Mouse (Mus musculus) lung, adult 2 months (tissue): ENCODE measurements around the gene Aldh16a1. TPM values are rescaled to one million over a fixed set of nuclear protein-coding genes. Genes with fewer than 3 reads are reported as not detected.
A peak's percentile ranks its signal among the peaks of the same experiment; 100 is the strongest.

Experiments used
- DNase-seq: peaks from one replicate; pipeline ENCODE4 v3.0.0; 2022
- H3K4me1 ChIP-seq: fragments of 200-500 bp; 2 replicates; pipeline ENCODE4 v1.6.1; 2011; ENCODE audit warnings: low read length; ENCODE audit not compliant: control insufficient read depth, insufficient read depth
- H3K4me3 ChIP-seq: fragments of 200-500 bp; replicated peaks from 2 replicates; pipeline ENCODE3; 2011; ENCODE audit warnings: low read depth, mild to moderate bottlenecking, control low read depth, low read length; ENCODE audit errors: extremely low read depth
- CTCF ChIP-seq: fragments of 200-500 bp; IDR thresholded peaks from 2 replicates; pipeline ENCODE4 v1.5.1; 2011; ENCODE audit warnings: mild to moderate bottlenecking, low read length, control low read depth; ENCODE audit not compliant: insufficient read depth
- POLR2A ChIP-seq: fragments of 200-500 bp; IDR thresholded peaks from 2 replicates; pipeline ENCODE4 v1.6.1; 2011; ENCODE audit warnings: low read depth, mild to moderate bottlenecking, control low read depth, low read length, borderline replicate concordance; ENCODE audit errors: extremely low read depth
- WGBS: fragments of 180-500 bp; shearing (Covaris S2); methylation state at CpG from one replicate; pipeline ENCODE4 v1.1.7; 2018; 5-methylcytosine and 5-hydroxymethylcytosine counted together
- polyA plus RNA-seq: library from polyadenylated mRNA; depleted of rRNA; stranded (reverse); fragments of >200 nt; gene quantifications from 2 replicates; pipeline ENCODE4 v1.2.3, GENCODE M21; 2012

Gene Aldh16a1
- polyA plus RNA-seq, 1 experiment, result 58.5 TPM

DNA sequence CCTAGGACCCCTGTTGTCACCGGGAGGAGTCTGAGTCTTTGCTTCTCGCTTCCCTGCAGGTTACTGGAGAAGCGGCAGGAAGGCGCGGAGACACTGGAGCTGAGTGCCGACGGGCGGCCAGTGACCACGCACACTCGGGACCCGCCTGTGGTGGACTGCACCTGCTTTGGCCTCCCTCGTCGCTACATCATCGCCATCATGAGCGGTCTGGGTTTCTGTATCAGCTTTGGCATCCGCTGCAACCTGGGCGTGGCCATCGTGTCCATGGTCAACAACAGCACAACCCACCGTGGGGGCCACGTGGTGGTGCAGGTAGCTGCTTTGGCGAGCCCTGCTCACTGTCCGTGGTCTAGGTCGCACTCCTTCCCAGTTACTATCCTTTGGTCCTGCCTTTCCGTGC, 14.3 kb upstream of the Aldh16a1 start:
- WGBS, result 6% methylated on average over 24 of the region's 24 CpGs
- TF ChIP-seq POLR2A, result no peak
- no peak for TF ChIP-seq CTCF
- H3K4me3 ChIP-seq, result no peak overlapping the region
- DNase-seq, result no peak
- H3K4me1 ChIP-seq, result 0 out of 2 replicates have a peak, but pooled peaks cover 2% of the 10 kb centered on the region

- no peak for DNase-seq
- H3K4me1 ChIP-seq, result 0 out of 2 replicates have a peak, but pooled peaks cover 2% of the 10 kb centered on the region
- TF ChIP-seq POLR2A (no peak), CTCF (no peak)
- 8% methylated on average over 19 of the region's 19 CpGs for WGBS
- no peak overlapping the region for H3K4me3 ChIP-seq
These were observed 13.5 kb upstream of the Aldh16a1 start for GRCm38 (mm10) chr7:45167761-45168445.

DNA sequence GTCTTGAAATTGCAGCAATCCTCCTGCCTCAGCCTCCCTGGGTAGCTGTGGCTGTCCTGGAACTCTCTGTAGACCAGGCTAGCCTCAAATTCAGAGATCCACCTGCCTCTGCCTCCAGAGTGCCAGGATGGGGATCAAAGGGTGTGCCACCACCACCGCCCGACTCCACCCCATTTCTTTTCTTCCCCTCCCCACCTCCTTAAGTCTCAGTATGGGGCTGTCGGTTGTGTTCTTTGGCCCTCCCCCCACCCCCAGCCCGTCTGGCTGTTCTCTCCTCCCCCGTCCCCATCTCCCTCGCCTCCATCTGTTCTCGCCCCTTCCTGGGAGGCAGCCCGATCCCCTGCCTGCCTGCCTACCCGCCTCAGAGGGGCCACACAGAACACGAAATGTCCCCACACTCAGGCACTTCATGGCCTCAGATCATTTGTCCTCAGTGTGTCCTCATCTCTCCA, 12.6 kb upstream of the Aldh16a1 start:
- no peak for DNase-seq
- Histone ChIP-seq H3K4me1 (0 out of 2 replicates have a peak, but pooled peaks cover 2% of the 10 kb centered on the region), H3K4me3 (no peak overlapping the region)
- TF ChIP-seq POLR2A, result no peak
- TF ChIP-seq CTCF, result no peak
- 23% methylated on average over 10 of the region's 10 CpGs for WGBS

- no peak for DNase-seq
- WGBS, result 54% methylated on average over 11 of the region's 11 CpGs
- TF ChIP-seq CTCF (no peak), POLR2A (no peak)
- Histone ChIP-seq H3K4me3 (no peak overlapping the region), H3K4me1 (0 out of 2 replicates have a peak, but pooled peaks cover 2% of the 10 kb centered on the region)
These were observed 11.3 kb upstream of the Aldh16a1 start for GRCm38 (mm10) chr7:45165701-45166100.

- H3K4me3 ChIP-seq, result no peak overlapping the region
- no peak for TF ChIP-seq CTCF
- no peak for TF ChIP-seq POLR2A
- WGBS, result 57% methylated on average over 5 of the region's 5 CpGs
- H3K4me1 ChIP-seq, result 0 out of 2 replicates have a peak, but pooled peaks cover 2% of the 10 kb centered on the region
- no peak for DNase-seq
These were observed 10.4 kb upstream of the Aldh16a1 start for GRCm38 (mm10) chr7:45164833-45165232.

DNA sequence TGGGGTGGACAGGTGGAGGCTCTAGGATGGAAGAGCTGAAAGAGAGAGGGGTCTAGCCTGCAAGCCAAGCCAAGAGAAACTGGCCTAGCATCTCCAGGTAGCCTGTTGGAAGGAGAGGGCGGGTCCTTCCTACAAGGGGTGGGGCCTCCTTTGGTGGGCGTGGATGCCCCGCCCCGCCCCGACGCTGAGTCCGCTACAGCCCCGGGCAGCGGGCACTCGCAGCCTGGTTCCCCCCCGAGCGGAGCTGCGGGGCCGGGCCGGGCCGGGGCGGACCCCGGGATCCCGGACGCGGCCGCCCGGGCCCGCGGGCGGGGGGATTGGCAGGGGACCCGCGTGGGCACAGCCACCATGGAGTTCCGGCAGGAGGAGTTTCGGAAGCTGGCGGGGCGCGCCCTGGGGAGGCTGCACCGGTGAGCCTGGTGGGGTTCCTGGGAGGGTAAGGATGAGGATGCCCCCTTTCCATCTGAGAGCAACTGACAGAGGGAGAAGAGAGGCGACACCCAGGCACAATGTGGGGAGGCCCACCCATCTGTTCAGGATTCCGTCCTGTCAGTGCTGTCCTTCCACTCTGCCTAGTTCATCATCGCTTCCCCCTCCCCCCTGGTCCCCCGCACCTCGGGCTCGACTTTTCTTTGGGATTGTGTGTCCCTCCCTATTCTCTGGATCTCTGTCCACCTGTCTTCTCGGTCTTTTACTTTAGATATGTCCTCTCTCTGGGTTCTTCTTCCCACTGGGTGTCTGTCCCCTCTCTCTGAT, 9.5 kb upstream of the Aldh16a1 start, which contains the start of gene Slc17a7:
Gene Slc17a7 (plus strand): TSS at position 215 of the 756 bp plus-strand sequence.
- 2% methylated on average over 41 of the region's 41 CpGs for WGBS
- H3K4me1 ChIP-seq, result 0 out of 2 replicates have a peak, but pooled peaks cover 2% of the 10 kb centered on the region
- no peak within 1 kb of the TSS for H3K4me3 ChIP-seq
- TF ChIP-seq POLR2A, result no peak
- DNase-seq, result no peak

DNA sequence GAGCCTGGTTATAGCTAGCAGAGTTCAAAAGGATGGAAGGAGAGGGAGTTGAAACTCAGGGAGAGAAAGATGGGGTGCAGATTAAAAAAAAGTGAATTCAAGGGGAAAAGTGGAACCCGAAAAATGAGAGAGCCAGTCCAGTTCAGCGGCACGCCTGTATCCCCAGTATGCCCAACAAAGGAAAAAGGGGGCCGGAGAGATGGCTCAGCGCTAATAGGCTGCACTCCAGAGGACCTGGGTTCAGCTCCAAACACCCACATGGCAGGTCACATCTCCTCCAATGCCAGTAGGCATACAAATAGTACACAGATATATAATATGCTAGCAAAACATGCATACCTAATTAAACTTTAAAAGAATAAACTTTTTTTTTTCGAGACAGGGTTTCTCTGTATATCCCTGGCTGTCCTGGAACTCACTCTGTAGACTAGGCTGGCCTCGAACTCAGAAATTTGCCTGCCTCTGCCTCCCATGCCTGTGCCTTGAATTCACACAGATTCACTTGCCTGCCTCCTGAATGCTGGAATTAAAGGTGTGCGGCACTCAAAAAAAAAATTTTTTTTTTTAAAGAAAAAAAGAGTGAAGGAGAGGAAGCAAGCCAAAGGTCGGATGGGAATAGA, 8.7 kb upstream of the Aldh16a1 start:
- no peak overlapping the region for H3K4me3 ChIP-seq
- H3K4me1 ChIP-seq, result no peaks in the 10 kb centered on the region
- 70% methylated on average over 9 of the region's 9 CpGs for WGBS
- DNase-seq, result no peak
- TF ChIP-seq CTCF (no peak), POLR2A (no peak)

- TF ChIP-seq CTCF, result no peak
- H3K4me1 ChIP-seq, result no peaks in the 10 kb centered on the region
- WGBS, result 25% methylated on average over 6 of the region's 6 CpGs
- DNase-seq, result no peak
- H3K4me3 ChIP-seq, result no peak overlapping the region
These were observed 8.2 kb upstream of the Aldh16a1 start for GRCm38 (mm10) chr7:45162551-45162950.

GRCm38 (mm10) chr7:45161612-45162473, 7.5 kb upstream of the Aldh16a1 start:
- H3K4me1 ChIP-seq, result no peaks in the 10 kb centered on the region
- peak; percentile 92 for DNase-seq
- WGBS, result 3% methylated on average over 35 of the region's 35 CpGs
- peak; percentile 69 for TF ChIP-seq CTCF
- TF ChIP-seq POLR2A, result no peak
- peak overlapping the region; percentile 36 for H3K4me3 ChIP-seq
